In genomic region chr13:95887375-95887774, GRCm38 (mm10) we compare ENCODE assay signal across 19 mouse cellular contexts. TPM values are rescaled to one million over a fixed set of nuclear protein-coding genes. Genes with fewer than 3 reads are reported as not detected.
DNase-seq lines count a peak whose midpoint lies in the region; ATAC-seq and TF ChIP-seq lines count a peak whose summit lies in the region.
"Had no signal": no experiment of that assay in that cellular context is flagged by ENCODE, and none has a peak within 500 bp of the region (broad histone marks: within the 10 kb centered on the region; RNA-seq: fewer than 3 reads in every experiment).

No protein-coding gene starts in this region.

- no peak for TF ChIP-seq RAD21 in MEL (IDR thresholded peaks at IDR 0.05; ENCODE audit: low read depth, low read length)

- no peak for TF ChIP-seq EP300 in MEL (IDR thresholded peaks at IDR 0.05; ENCODE audit: low read depth in 1 of 2, low read length in 2 of 2)

- H3K79me2 ChIP-seq in MEL (ENCODE audit: control insufficient read depth, insufficient read depth, low read length, poor library complexity), result no peaks in the 10 kb centered on the region

- H3K36me3 ChIP-seq in kidney, embryonic 15.5 days, result no peaks in the 10 kb centered on the region
- no peaks in the 10 kb centered on the region for H3K36me3 ChIP-seq in MEL (ENCODE audit: control insufficient read depth in 1 of 2, insufficient read depth in 2 of 2, low read length in 2 of 2)
- H3K36me3 ChIP-seq: embryonic facial prominence, embryonic 10.5 days; heart, embryonic 12.5 days; hindbrain, embryonic 10.5 days had no signal

- H3K9ac ChIP-seq in kidney, embryonic 15.5 days, result no peak overlapping the region
- H3K9ac ChIP-seq in MEL (ENCODE audit: control insufficient read depth, low read depth, low read length, poor library complexity, severe bottlenecking), result no peak overlapping the region
- H3K9ac ChIP-seq: forebrain, embryonic 13.5 days; forebrain, postnatal 0 days; heart, embryonic 12.5 days; hindbrain, embryonic 14.5 days had no signal

- H3K27ac ChIP-seq in kidney, embryonic 15.5 days, result no peak overlapping the region
- H3K27ac ChIP-seq in MEL (ENCODE audit: control insufficient read depth, low read depth, low read length), result no peak overlapping the region
- H3K27ac ChIP-seq: embryonic facial prominence, embryonic 10.5 days; forebrain, embryonic 13.5 days; heart, adult 2 months; hindbrain, embryonic 10.5 days; hindbrain, embryonic 14.5 days had no signal

- no peak overlapping the region for H3K4me2 ChIP-seq in kidney, embryonic 15.5 days
- H3K4me2 ChIP-seq: forebrain, embryonic 13.5 days; heart, embryonic 12.5 days; hindbrain, embryonic 14.5 days had no signal

- peaks cover 3% of the 10 kb centered on the region; the same call in 1 of the 2 replicates for H3K27me3 ChIP-seq in kidney, embryonic 15.5 days
- peaks cover 0 to 3% of the 10 kb centered on the region in 2 experiments; a peak in 2 of 4 replicates for H3K27me3 ChIP-seq in MEL (ENCODE audit: control insufficient read depth in 1 of 2, insufficient read depth in 2 of 2, low read length in 2 of 2)
- H3K27me3 ChIP-seq: heart, embryonic 12.5 days had no signal

- DNase-seq in kidney, adult 11 months, result peak; percentile 55
- no peak for DNase-seq in kidney, postnatal 10 days
- DNase-seq in kidney, adult 9 months, result peak; percentile 68
- DNase-seq in MEL (ENCODE audit: low read depth, low spot score), result no peak
- peak; percentile 51 to 73 for DNase-seq in kidney, postnatal 36 days
- DNase-seq in thymus, postnatal 14 days, result no peak
- no peak for DNase-seq in cerebellum, postnatal 25 days
- DNase-seq: adrenal gland, adult 8-10 months; cerebellum, adult 18-20 months; cerebellum, adult 9-11 months; forebrain, postnatal 0 days; gastrocnemius, postnatal 14 days; heart, adult 2 months had no signal

- no peak for ATAC-seq in kidney, embryonic 15.5 days (replicated peaks; ENCODE audit: low FRiP score)
- ATAC-seq: forebrain, embryonic 13.5 days; forebrain, postnatal 0 days had no signal

- H3K4me3 ChIP-seq in kidney, embryonic 15.5 days (replicated peaks), result no peak overlapping the region
- no peak overlapping the region for H3K4me3 ChIP-seq in MEL (ENCODE audit: control insufficient read depth in 1 of 2, insufficient read depth in 1 of 2, low read depth in 2 of 2, low read length in 2 of 2)
- H3K4me3 ChIP-seq: embryonic facial prominence, embryonic 10.5 days; forebrain, embryonic 13.5 days; heart, adult 2 months; heart, embryonic 12.5 days; hindbrain, embryonic 10.5 days had no signal

- H3K4me1 ChIP-seq in kidney, embryonic 15.5 days, result peaks cover 16% of the 10 kb centered on the region
- no peaks in the 10 kb centered on the region for H3K4me1 ChIP-seq in MEL (ENCODE audit: control insufficient read depth in 1 of 2, insufficient read depth in 2 of 2, low read length in 2 of 2)

- no peaks in the 10 kb centered on the region for H3K9me3 ChIP-seq in kidney, embryonic 15.5 days (replicated peaks)
- H3K9me3 ChIP-seq in MEL (replicated peaks; ENCODE audit: insufficient read depth, low read length), result no peaks in the 10 kb centered on the region
- H3K9me3 ChIP-seq: embryonic facial prominence, embryonic 10.5 days; forebrain, embryonic 13.5 days; heart, embryonic 12.5 days; hindbrain, embryonic 10.5 days had no signal

- 87% methylated on average over 7 of the region's 7 CpGs for WGBS in kidney, embryonic 15.5 days

- no peak for TF ChIP-seq CTCF in MEL (IDR thresholded peaks at IDR 0.05 in 2 of 3, conservative IDR thresholded peaks at IDR 0.05 in 1 of 3; ENCODE audit: control insufficient read depth in 1 of 3, insufficient read depth in 1 of 3, low read depth in 2 of 3, low read length in 3 of 3, poor library complexity in 1 of 3, severe bottlenecking in 1 of 3)

- TF ChIP-seq POLR2A in MEL (IDR thresholded peaks at IDR 0.05; ENCODE audit: control insufficient read depth in 1 of 2, insufficient read depth in 1 of 2, low read depth in 1 of 2, low read length in 2 of 2, poor library complexity in 1 of 2), result no peak

TF ChIP-seq in MEL, 35 proteins besides CTCF, POLR2A, EP300 and RAD21:
- TF ChIP-seq HCFC1 (IDR thresholded peaks at IDR 0.05; ENCODE audit: low read depth, low read length), result no peak
- 0 out of 2 replicates have a peak, but pooled peaks have one; percentile 26 for TF ChIP-seq USF1 (IDR thresholded peaks at IDR 0.05; ENCODE audit: low read depth, low read length)
- TF ChIP-seq ZMIZ1 (IDR thresholded peaks at IDR 0.05; ENCODE audit: low read depth, low read length), result no peak
- no peak for TF ChIP-seq BHLHE40 (IDR thresholded peaks at IDR 0.05; ENCODE audit: borderline replicate concordance, low read depth, low read length)

RNA-seq across cellular contexts. Expression of gene Iqgap2, which starts 4.3 kb away (rescaled TPM):
- 10.1 and 10.6 TPM in 2 replicates for polyA plus RNA-seq in kidney, embryonic 15.5 days (2015; fragmentation: Nextera tagmentation; extraction: Ambion mirVana)
- total RNA-seq in MEL (2012; rRNA removed), result 0.20 and 0.27 TPM in 2 replicates
- under 1 TPM in 1 of 2 experiments, not detected in 1; 0.32 TPM for polyA plus RNA-seq in MEL (2012; ENCODE audit: insufficient read depth in 1 of 2, insufficient read length in 2 of 2, low read depth in 1 of 2, low replicate concordance in 2 of 2, missing spikeins in 1 of 2)

Comparison
In these comparisons a context has a peak if more than half of its experiments do, and no peak if none do; other contexts are left out.
1. DNase-seq: peak in kidney, adult 11 months (single experiment), kidney, adult 9 months (single experiment) and kidney, postnatal 36 days (2 of 2); none in kidney, postnatal 10 days (single experiment), MEL (single experiment), thymus, postnatal 14 days (single experiment) and cerebellum, postnatal 25 days (0 of 2).